Mouse (Mus musculus) liver, postnatal 0 days (tissue): ENCODE results near the gene Dzip3.

ENCODE experiments used
- CTCF ChIP-seq: sonication (generic); IDR thresholded peaks from 2 replicates; pipeline ENCODE4 v1.5.1; 2016; ENCODE audit warnings: antibody characterized with exemption, low read depth
- EP300 ChIP-seq: IDR thresholded peaks from 2 replicates; pipeline ENCODE4 v1.6.1; 2016; ENCODE audit warnings: antibody characterized with exemption, low read depth, mild to moderate bottlenecking

DNA sequence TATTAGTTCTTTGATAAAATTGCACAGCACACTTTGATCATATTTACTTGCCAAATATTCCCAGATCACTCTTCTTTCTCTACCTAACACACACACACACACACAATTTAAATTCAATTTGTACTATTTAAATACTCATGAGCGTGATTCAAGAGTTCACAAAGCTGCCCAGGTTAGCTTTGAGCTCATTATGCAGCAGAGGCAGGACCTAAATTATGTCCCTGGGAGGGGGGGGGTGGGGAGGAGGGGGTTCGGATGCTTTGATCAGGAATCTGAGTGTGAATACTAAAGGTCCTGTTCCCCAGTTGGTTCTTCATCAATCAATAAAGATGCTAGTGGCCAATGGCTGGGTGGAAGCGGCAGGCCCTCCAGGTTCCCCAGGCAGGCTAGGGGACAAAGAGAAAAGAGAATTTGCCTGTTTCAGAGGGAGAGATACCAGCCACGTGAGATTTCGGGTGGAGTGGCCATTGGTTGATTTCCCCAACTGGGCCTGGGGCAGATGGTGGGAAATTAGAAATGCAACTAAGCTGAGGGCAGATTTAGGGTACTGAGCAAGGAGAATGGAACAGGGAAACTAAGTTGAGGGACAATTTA, 8.8 kb downstream of the Dzip3 start:
- TF ChIP-seq CTCF (no peak), EP300 (no peak)
